Mouse (Mus musculus) hindbrain, embryonic 15.5 days (tissue): ENCODE measurements around the gene Dll3. TPM values are rescaled to one million over a fixed set of nuclear protein-coding genes. Genes with fewer than 3 reads are reported as not detected.

Experiments
- ATAC-seq: fragments of 200-750 bp; cut with Nextera tagmentation; 2 replicates; pipeline ENCODE4 v1.8.0; 2017; ENCODE audit warnings: low read depth, moderate number of reproducible peaks, moderate TSS enrichment; ENCODE audit not compliant: low FRiP score
- H3K27ac ChIP-seq: fragments of 300-500 bp; sonication (generic); replicated peaks from 2 replicates; pipeline ENCODE4 v1.5.1; 2015; ENCODE audit warnings: mild to moderate bottlenecking, inconsistent platforms
- H3K27me3 ChIP-seq: fragments of 300-500 bp; sonication (generic); 2 replicates; pipeline ENCODE4 v1.6.1; 2015; ENCODE audit warnings: control low read depth, inconsistent platforms
- H3K36me3 ChIP-seq: fragments of 300-500 bp; sonication (generic); 2 replicates; pipeline ENCODE4 v1.6.1; 2015; ENCODE audit warnings: control low read depth, inconsistent platforms
- H3K4me1 ChIP-seq: fragments of 300-500 bp; sonication (generic); replicated peaks from 2 replicates; pipeline ENCODE4 v1.6.1; 2015; ENCODE audit warnings: control low read depth, inconsistent platforms
- H3K4me2 ChIP-seq: fragments of 300-500 bp; sonication (generic); 2 replicates; pipeline ENCODE4 v1.6.1; 2015; ENCODE audit warnings: moderate library complexity, mild to moderate bottlenecking, inconsistent platforms
- H3K4me3 ChIP-seq: fragments of 300-500 bp; sonication (generic); 2 replicates; pipeline ENCODE4 v1.5.1; 2015; ENCODE audit warnings: mild to moderate bottlenecking, inconsistent platforms
- H3K9ac ChIP-seq: fragments of 300-500 bp; sonication (generic); 2 replicates; pipeline ENCODE4 v1.6.1; 2015; ENCODE audit warnings: inconsistent platforms
- H3K9me3 ChIP-seq: fragments of 300-500 bp; sonication (generic); 2 replicates; pipeline ENCODE4 v1.6.1; 2016; ENCODE audit warnings: control low read depth, inconsistent platforms
- WGBS: fragments of 180-500 bp; shearing (Covaris S2); methylation state at CpG from one replicate; pipeline ENCODE4 v1.1.7; 2015; 5-methylcytosine and 5-hydroxymethylcytosine counted together
- polyA plus RNA-seq: library from polyadenylated mRNA; unstranded; fragments of >200 nt; fragmentation: Nextera tagmentation; extraction: Ambion mirVana; gene quantifications from 2 replicates; pipeline ENCODE4 v1.2.1, GENCODE M21; 2015

Gene Dll3
- polyA plus RNA-seq, 1 experiment from 2014 or later: 18.4 TPM

GRCm38 (mm10) chr7:28328260-28328659, 26.2 kb upstream of the Dll3 start:
- peaks cover 66% of the 10 kb centered on the region for H3K36me3 ChIP-seq
- 93% methylated on average over 2 of the region's 2 CpGs for WGBS

GRCm38 (mm10) chr7:28326457-28326856, 24.4 kb upstream of the Dll3 start:
- H3K9me3 ChIP-seq: no peaks in the 10 kb centered on the region
- no peaks in the 10 kb centered on the region for H3K4me1 ChIP-seq
- H3K27ac ChIP-seq: no peak overlapping the region
- H3K4me3 ChIP-seq: no peak overlapping the region
- ATAC-seq: no peak
- H3K36me3 ChIP-seq: peaks cover 84% of the 10 kb centered on the region
- 80% methylated on average over 4 of the region's 4 CpGs for WGBS
- no peaks in the 10 kb centered on the region for H3K27me3 ChIP-seq
- H3K4me2 ChIP-seq: no peak overlapping the region
- H3K9ac ChIP-seq: no peak overlapping the region

More at GRCm38 (mm10) chr7:28328260-28328659, 26.2 kb upstream of the Dll3 start:
- no peaks in the 10 kb centered on the region for H3K4me1 ChIP-seq
- H3K27ac ChIP-seq: no peak overlapping the region
- no peak overlapping the region for H3K4me3 ChIP-seq
- no peak for ATAC-seq
- no peak overlapping the region for H3K9ac ChIP-seq
- H3K27me3 ChIP-seq: no peaks in the 10 kb centered on the region
- H3K4me2 ChIP-seq: no peak overlapping the region
- H3K9me3 ChIP-seq: no peaks in the 10 kb centered on the region

- no peaks in the 10 kb centered on the region for H3K27me3 ChIP-seq
- H3K4me1 ChIP-seq: no peaks in the 10 kb centered on the region
- no peak overlapping the region for H3K27ac ChIP-seq
- H3K9ac ChIP-seq: no peak overlapping the region
- no peak for ATAC-seq
- no peak overlapping the region for H3K4me3 ChIP-seq
- peaks cover 90% of the 10 kb centered on the region for H3K36me3 ChIP-seq
- H3K9me3 ChIP-seq: no peaks in the 10 kb centered on the region
- H3K4me2 ChIP-seq: no peak overlapping the region
- 97% methylated on average over 8 of the region's 8 CpGs for WGBS
Measured at GRCm38 (mm10) chr7:28325293-28325692, 23.3 kb upstream of the Dll3 start.

- no peak overlapping the region for H3K27ac ChIP-seq
- no peaks in the 10 kb centered on the region for H3K4me1 ChIP-seq
- H3K27me3 ChIP-seq: no peaks in the 10 kb centered on the region
- peaks cover 96% of the 10 kb centered on the region for H3K36me3 ChIP-seq
- no peaks in the 10 kb centered on the region for H3K9me3 ChIP-seq
- no peak overlapping the region for H3K9ac ChIP-seq
- ATAC-seq: no peak
- H3K4me2 ChIP-seq: no peak overlapping the region
- 97% methylated on average over 15 of the region's 15 CpGs for WGBS
- H3K4me3 ChIP-seq: no peak overlapping the region
Measured at GRCm38 (mm10) chr7:28321974-28322720, 20.1 kb upstream of the Dll3 start.

- no peaks in the 10 kb centered on the region for H3K9me3 ChIP-seq
- H3K27me3 ChIP-seq: no peaks in the 10 kb centered on the region
- ATAC-seq: no peak
- H3K27ac ChIP-seq: no peak overlapping the region
- H3K4me3 ChIP-seq: no peak overlapping the region
- H3K36me3 ChIP-seq: peaks cover 92% of the 10 kb centered on the region
- H3K4me1 ChIP-seq: no peaks in the 10 kb centered on the region
- no peak overlapping the region for H3K9ac ChIP-seq
- no peak overlapping the region for H3K4me2 ChIP-seq
- 95% methylated on average over 17 of the region's 17 CpGs for WGBS
Measured at GRCm38 (mm10) chr7:28318714-28319113, 16.7 kb upstream of the Dll3 start.

- H3K9ac ChIP-seq: no peak overlapping the region
- ATAC-seq: no peak
- no peaks in the 10 kb centered on the region for H3K27me3 ChIP-seq
- no peak overlapping the region for H3K4me2 ChIP-seq
- H3K4me3 ChIP-seq: no peak overlapping the region
- no peaks in the 10 kb centered on the region for H3K9me3 ChIP-seq
- H3K4me1 ChIP-seq: no peaks in the 10 kb centered on the region
- WGBS: 92% methylated on average over 3 of the region's 3 CpGs
- no peak overlapping the region for H3K27ac ChIP-seq
- peaks cover 86% of the 10 kb centered on the region for H3K36me3 ChIP-seq
Measured at GRCm38 (mm10) chr7:28318036-28318435, 16.0 kb upstream of the Dll3 start.

GRCm38 (mm10) chr7:28311926-28312543, 10.0 kb upstream of the Dll3 start, which contains the start of gene Timm50:
Gene Timm50, minus strand, starts transcription at chr7:28312072.
- Histone ChIP-seq H3K27ac (peak within 1 kb of the TSS; percentile 82), H3K36me3 (peaks cover 38% of the 10 kb centered on the region), H3K27me3 (no peaks in the 10 kb centered on the region), H3K9me3 (no peaks in the 10 kb centered on the region), H3K4me3 (peak within 1 kb of the TSS; percentile 99), H3K4me2 (peak within 1 kb of the TSS; percentile 78), H3K4me1 (peaks cover 18% of the 10 kb centered on the region), H3K9ac (peak within 1 kb of the TSS; percentile 87)
- peak; percentile 96 for ATAC-seq
- under 1% methylated on average over 45 of the region's 45 CpGs for WGBS

- Histone ChIP-seq H3K27ac (peak overlapping the region; percentile 82), H3K36me3 (peaks cover 38% of the 10 kb centered on the region), H3K27me3 (no peaks in the 10 kb centered on the region), H3K9me3 (no peaks in the 10 kb centered on the region), H3K4me2 (peak overlapping the region; percentile 78), H3K4me3 (peak overlapping the region; percentile 99), H3K4me1 (peaks cover 18% of the 10 kb centered on the region), H3K9ac (peak overlapping the region; percentile 87)
- ATAC-seq: peak; percentile 73; the same call in 1 of the 2 replicates
- 6% methylated on average over 35 of the region's 35 CpGs for WGBS
Measured at GRCm38 (mm10) chr7:28311151-28311925, 9.3 kb upstream of the Dll3 start.

- H3K4me1 ChIP-seq: peaks cover 18% of the 10 kb centered on the region
- H3K4me3 ChIP-seq: no peak overlapping the region
- ATAC-seq: no peak
- H3K9me3 ChIP-seq: no peaks in the 10 kb centered on the region
- H3K9ac ChIP-seq: no peak overlapping the region
- peaks cover 38% of the 10 kb centered on the region for H3K36me3 ChIP-seq
- no peak overlapping the region for H3K27ac ChIP-seq
- WGBS: 32% methylated on average over 9 of the region's 9 CpGs
- H3K27me3 ChIP-seq: no peaks in the 10 kb centered on the region
- H3K4me2 ChIP-seq: no peak overlapping the region
Measured at GRCm38 (mm10) chr7:28309737-28310136, 7.7 kb upstream of the Dll3 start.

GRCm38 (mm10) chr7:28306216-28306615, 4.2 kb upstream of the Dll3 start:
- no peaks in the 10 kb centered on the region for H3K27me3 ChIP-seq
- H3K27ac ChIP-seq: no peak overlapping the region
- WGBS: 94% methylated on average over 8 of the region's 8 CpGs
- H3K4me1 ChIP-seq: peaks cover 23% of the 10 kb centered on the region
- H3K4me2 ChIP-seq: no peak overlapping the region
- no peak overlapping the region for H3K9ac ChIP-seq
- no peaks in the 10 kb centered on the region for H3K9me3 ChIP-seq
- peaks cover 36% of the 10 kb centered on the region for H3K36me3 ChIP-seq
- ATAC-seq: no peak
- no peak overlapping the region for H3K4me3 ChIP-seq

- Histone ChIP-seq H3K27me3 (no peaks in the 10 kb centered on the region), H3K36me3 (peaks cover 36% of the 10 kb centered on the region), H3K4me3 (no peak overlapping the region), H3K4me1 (peaks cover 19% of the 10 kb centered on the region), H3K4me2 (no peak overlapping the region), H3K9me3 (no peaks in the 10 kb centered on the region), H3K9ac (no peak overlapping the region), H3K27ac (no peak overlapping the region)
- 84% methylated on average over 10 of the region's 10 CpGs for WGBS
- no peak for ATAC-seq
Measured at GRCm38 (mm10) chr7:28305641-28306040, 3.6 kb upstream of the Dll3 start.
